Mouse (Mus musculus): ENCODE data around the gene Olfr330. TPM values are rescaled to one million over a fixed set of nuclear protein-coding genes. Genes with fewer than 3 reads are reported as not detected.
A peak's percentile ranks its signal among the peaks of the same experiment; 100 is the strongest.
"Not testable (repeated sequence)": the region's sequence is repeated elsewhere in the genome, so short reads cannot be mapped to it uniquely, and the experiment has no call there.

Olfr330 gene
- polyA plus RNA-seq, 1 experiment from 2014 or later: 0.46 TPM

- not testable (repeated sequence) for ATAC-seq (ENCODE audit: low read depth); DNase-seq (ENCODE audit: low spot score); H3K36me3 ChIP-seq (ENCODE audit: control insufficient read depth, insufficient read depth, low read length); H3K27me3 ChIP-seq (replicated peaks; ENCODE audit: control insufficient read depth, insufficient read depth, low read length); H3K4me2 ChIP-seq (ENCODE audit: low read depth, low read length); H3K4me1 ChIP-seq (ENCODE audit: control insufficient read depth, insufficient read depth, low read length); H3K27ac ChIP-seq (replicated peaks; ENCODE audit: low read depth, low read length); H3K9ac ChIP-seq (ENCODE audit: low read depth, low read length); H3K4me3 ChIP-seq (ENCODE audit: low read depth, low read length); H3K9me3 ChIP-seq (ENCODE audit: control insufficient read depth, low read length)
These were observed 32.2 kb downstream of the Olfr330 start, which contains the start of gene Olfr331 for GRCm38 (mm10) chr11:58502472-58502871. Olfr331 (minus strand) TSS chr11:58502572.

GRCm38 (mm10) chr11:58499290-58499689 is 35.3 kb downstream of the Olfr330 start:
- Histone ChIP-seq H3K4me1 (ENCODE audit: control insufficient read depth, insufficient read depth, low read length) (no peaks in the 10 kb centered on the region), H3K4me2 (ENCODE audit: low read depth, low read length) (no peak overlapping the region), H3K9me3 (ENCODE audit: control insufficient read depth, low read length) (no peaks in the 10 kb centered on the region), H3K36me3 (ENCODE audit: control insufficient read depth, insufficient read depth, low read length) (no peaks in the 10 kb centered on the region), H3K9ac (ENCODE audit: low read depth, low read length) (no peak overlapping the region), H3K27me3 (replicated peaks; ENCODE audit: control insufficient read depth, insufficient read depth, low read length) (no peaks in the 10 kb centered on the region), H3K27ac (replicated peaks; ENCODE audit: low read depth, low read length) (no peak overlapping the region), H3K4me3 (ENCODE audit: low read depth, low read length) (no peak overlapping the region)
- peak; percentile 27 for DNase-seq (ENCODE audit: low spot score)
- 46% methylated on average over 3 of the region's 3 CpGs for WGBS
- ATAC-seq (ENCODE audit: low read depth): no peak

- Histone ChIP-seq H3K4me3 (ENCODE audit: low read depth, low read length) (no peak overlapping the region), H3K36me3 (ENCODE audit: control insufficient read depth, insufficient read depth, low read length) (no peaks in the 10 kb centered on the region), H3K9me3 (ENCODE audit: control insufficient read depth, low read length) (no peaks in the 10 kb centered on the region), H3K4me2 (ENCODE audit: low read depth, low read length) (no peak overlapping the region), H3K9ac (ENCODE audit: low read depth, low read length) (no peak overlapping the region), H3K27me3 (replicated peaks; ENCODE audit: control insufficient read depth, insufficient read depth, low read length) (no peaks in the 10 kb centered on the region), H3K4me1 (ENCODE audit: control insufficient read depth, insufficient read depth, low read length) (no peaks in the 10 kb centered on the region), H3K27ac (replicated peaks; ENCODE audit: low read depth, low read length) (no peak overlapping the region)
- no peak for DNase-seq (ENCODE audit: low spot score)
- WGBS: 77% methylated on average over 9 of the region's 9 CpGs
- ATAC-seq (ENCODE audit: low read depth): no peak
These were observed 35.9 kb downstream of the Olfr330 start for GRCm38 (mm10) chr11:58498761-58499160.

- Histone ChIP-seq H3K9me3 (ENCODE audit: control insufficient read depth, low read length) (no peaks in the 10 kb centered on the region), H3K9ac (ENCODE audit: low read depth, low read length) (no peak within 1 kb of the TSS), H3K4me1 (ENCODE audit: control insufficient read depth, insufficient read depth, low read length) (no peaks in the 10 kb centered on the region), H3K4me2 (ENCODE audit: low read depth, low read length) (no peak within 1 kb of the TSS), H3K27ac (replicated peaks; ENCODE audit: low read depth, low read length) (no peak within 1 kb of the TSS), H3K27me3 (replicated peaks; ENCODE audit: control insufficient read depth, insufficient read depth, low read length) (no peaks in the 10 kb centered on the region), H3K36me3 (ENCODE audit: control insufficient read depth, insufficient read depth, low read length) (no peaks in the 10 kb centered on the region), H3K4me3 (ENCODE audit: low read depth, low read length) (no peak within 1 kb of the TSS)
- WGBS: 74% methylated on average over 2 of the region's 2 CpGs
- no peak for DNase-seq (ENCODE audit: low spot score)
- no peak for ATAC-seq (ENCODE audit: low read depth)
These were observed 42.2 kb downstream of the Olfr330 start, which contains the start of gene Olfr332 for GRCm38 (mm10) chr11:58492455-58492854. Olfr332 (minus strand) TSS chr11:58492555.

Other genes with a start within 250 kb of the Olfr330 start
- 14.2 and 14.7 TPM in 2 replicates for gene Zfp692, start 227.8 kb downstream of the Olfr330 start, polyA plus RNA-seq (2014; fragmentation: Nextera tagmentation; extraction: Ambion mirVana)
- 42.3 TPM in 2 replicates for gene Zfp672, start 204.5 kb downstream of the Olfr330 start, polyA plus RNA-seq (2014; fragmentation: Nextera tagmentation; extraction: Ambion mirVana)
- gene Sh3bp5l, start 204.1 kb downstream of the Olfr330 start, polyA plus RNA-seq (2014; fragmentation: Nextera tagmentation; extraction: Ambion mirVana): 23.2 and 27.3 TPM in 2 replicates
- gene Lypd8, start 155.8 kb downstream of the Olfr330 start, polyA plus RNA-seq (2014; fragmentation: Nextera tagmentation; extraction: Ambion mirVana): not detected in 2 replicates
- gene 1810065E05Rik, start 113.7 kb downstream of the Olfr330 start, polyA plus RNA-seq (2014; fragmentation: Nextera tagmentation; extraction: Ambion mirVana): not detected in 2 replicates
- gene Gm12253, start 102.3 kb downstream of the Olfr330 start, polyA plus RNA-seq (2014; fragmentation: Nextera tagmentation; extraction: Ambion mirVana): not detected in 2 replicates
- not detected in 2 replicates for gene Lypd9, start 81.9 kb downstream of the Olfr330 start, polyA plus RNA-seq (2014; fragmentation: Nextera tagmentation; extraction: Ambion mirVana)
- 0.13 and 0.15 TPM in 2 replicates for gene Olfr30, start 72.6 kb downstream of the Olfr330 start, polyA plus RNA-seq (2014; fragmentation: Nextera tagmentation; extraction: Ambion mirVana)
- 0.11 and 0.12 TPM in 2 replicates for gene Olfr332, start 42.3 kb downstream of the Olfr330 start, polyA plus RNA-seq (2014; fragmentation: Nextera tagmentation; extraction: Ambion mirVana)
- not detected in 2 replicates for gene Olfr331, start 32.3 kb downstream of the Olfr330 start, polyA plus RNA-seq (2014; fragmentation: Nextera tagmentation; extraction: Ambion mirVana)
- gene Olfr329-ps, start 11.6 kb upstream of the Olfr330 start, polyA plus RNA-seq (2014; fragmentation: Nextera tagmentation; extraction: Ambion mirVana): 0.31 TPM in 1 of 2 replicates, not detected in the other
- gene Olfr328, start 20.8 kb upstream of the Olfr330 start, polyA plus RNA-seq (2014; fragmentation: Nextera tagmentation; extraction: Ambion mirVana): not detected in 2 replicates
- gene Olfr224, start 35.7 kb upstream of the Olfr330 start, polyA plus RNA-seq (2014; fragmentation: Nextera tagmentation; extraction: Ambion mirVana): not detected in 2 replicates
- gene Olfr325, start 42.9 kb upstream of the Olfr330 start, polyA plus RNA-seq (2014; fragmentation: Nextera tagmentation; extraction: Ambion mirVana): not detected in 2 replicates
- gene Olfr324, start 60.3 kb upstream of the Olfr330 start, polyA plus RNA-seq (2014; fragmentation: Nextera tagmentation; extraction: Ambion mirVana): not detected in 2 replicates
- gene 2210407C18Rik, start 81.2 kb upstream of the Olfr330 start, polyA plus RNA-seq (2014; fragmentation: Nextera tagmentation; extraction: Ambion mirVana): not detected in 2 replicates
- gene Olfr323, start 95.7 kb upstream of the Olfr330 start, polyA plus RNA-seq (2014; fragmentation: Nextera tagmentation; extraction: Ambion mirVana): not detected in 2 replicates
- 0.07 and 0.09 TPM in 2 replicates for gene Trim58, start 105.6 kb upstream of the Olfr330 start, polyA plus RNA-seq (2014; fragmentation: Nextera tagmentation; extraction: Ambion mirVana)
- not detected in 2 replicates for gene Olfr322, start 123.9 kb upstream of the Olfr330 start, polyA plus RNA-seq (2014; fragmentation: Nextera tagmentation; extraction: Ambion mirVana)
- gene Olfr320, start 146.3 kb upstream of the Olfr330 start, polyA plus RNA-seq (2014; fragmentation: Nextera tagmentation; extraction: Ambion mirVana): not detected in 2 replicates
- gene Olfr319, start 164.3 kb upstream of the Olfr330 start, polyA plus RNA-seq (2014; fragmentation: Nextera tagmentation; extraction: Ambion mirVana): 0.33 TPM in 1 of 2 replicates, not detected in the other
- not detected in 2 replicates for gene Olfr318, start 189.2 kb upstream of the Olfr330 start, polyA plus RNA-seq (2014; fragmentation: Nextera tagmentation; extraction: Ambion mirVana)
- gene Olfr317, start 204.4 kb upstream of the Olfr330 start, polyA plus RNA-seq (2014; fragmentation: Nextera tagmentation; extraction: Ambion mirVana): not detected in 2 replicates
- gene Olfr316, start 217.9 kb upstream of the Olfr330 start, polyA plus RNA-seq (2014; fragmentation: Nextera tagmentation; extraction: Ambion mirVana): not detected in 2 replicates
- 0.13 TPM in 1 of 2 replicates, not detected in the other for gene Olfr315, start 238.4 kb upstream of the Olfr330 start, polyA plus RNA-seq (2014; fragmentation: Nextera tagmentation; extraction: Ambion mirVana)
- not detected in 2 replicates for gene Olfr314, start 248.1 kb upstream of the Olfr330 start, polyA plus RNA-seq (2014; fragmentation: Nextera tagmentation; extraction: Ambion mirVana)